Mouse (Mus musculus): ENCODE data around the gene Tdp1. TPM values are rescaled to one million over a fixed set of nuclear protein-coding genes. Genes with fewer than 3 reads are reported as not detected.

The Tdp1 gene
- 18.9 and 25.4 TPM in 2 replicates for total RNA-seq (2017)

DNA sequence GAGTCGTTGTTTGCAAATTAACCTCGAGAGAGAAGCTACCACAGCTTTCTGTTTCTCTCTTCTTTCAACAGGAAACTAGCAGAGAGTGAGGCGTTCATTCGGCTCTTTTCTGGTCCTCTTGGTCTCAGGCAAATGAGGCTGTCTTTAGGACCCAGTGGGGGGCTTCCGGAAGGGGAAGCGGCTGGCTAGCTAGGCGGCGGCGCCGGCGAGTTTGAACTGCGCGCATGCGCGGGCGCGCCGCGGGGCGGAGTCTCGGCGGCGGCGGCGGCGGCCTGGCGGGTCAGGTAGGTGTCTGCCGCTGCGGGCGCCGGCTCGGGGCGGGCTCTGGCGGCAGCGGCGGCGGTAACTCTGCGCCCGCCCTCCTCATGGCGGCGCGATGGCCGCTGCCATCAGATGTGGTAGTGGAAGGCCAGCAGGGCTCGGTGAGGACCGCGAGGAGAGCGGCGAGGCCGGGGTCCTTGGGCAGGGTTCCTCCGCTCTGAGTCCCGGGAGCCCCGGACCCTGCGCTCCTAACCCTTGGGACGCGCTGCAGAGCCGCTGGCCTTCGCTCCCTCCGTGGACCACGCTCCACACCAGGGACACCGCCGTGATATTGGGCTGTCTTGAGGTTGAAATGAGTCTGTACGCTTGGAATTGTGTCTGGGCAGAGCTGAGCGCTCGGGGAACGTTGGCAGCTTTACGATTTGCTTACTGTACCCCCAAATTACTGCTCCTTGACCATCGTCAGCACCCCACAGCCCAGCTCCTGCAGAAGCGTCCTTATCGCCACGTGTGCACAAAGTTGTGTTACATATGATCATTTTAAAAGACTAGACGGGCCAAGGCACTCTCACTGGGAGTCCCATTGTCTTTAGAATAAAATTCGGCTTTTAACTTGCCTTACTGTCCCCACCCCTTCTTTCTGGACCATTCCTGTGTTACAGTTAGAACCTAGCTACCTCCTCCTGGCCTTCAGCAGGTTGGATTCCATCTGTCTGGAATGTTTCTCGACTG is at the start of gene Tdp1, which contains the start of gene Efcab11:
Gene Tdp1 (plus strand): TSS at position 249 of the 993 bp plus-strand sequence.
Gene Efcab11 (minus strand): TSS at position 171 of the 993 bp plus-strand sequence.
- ATAC-seq (replicated peaks; ENCODE audit: low read depth, poor library complexity, severe bottlenecking): peak; percentile 58

DNA sequence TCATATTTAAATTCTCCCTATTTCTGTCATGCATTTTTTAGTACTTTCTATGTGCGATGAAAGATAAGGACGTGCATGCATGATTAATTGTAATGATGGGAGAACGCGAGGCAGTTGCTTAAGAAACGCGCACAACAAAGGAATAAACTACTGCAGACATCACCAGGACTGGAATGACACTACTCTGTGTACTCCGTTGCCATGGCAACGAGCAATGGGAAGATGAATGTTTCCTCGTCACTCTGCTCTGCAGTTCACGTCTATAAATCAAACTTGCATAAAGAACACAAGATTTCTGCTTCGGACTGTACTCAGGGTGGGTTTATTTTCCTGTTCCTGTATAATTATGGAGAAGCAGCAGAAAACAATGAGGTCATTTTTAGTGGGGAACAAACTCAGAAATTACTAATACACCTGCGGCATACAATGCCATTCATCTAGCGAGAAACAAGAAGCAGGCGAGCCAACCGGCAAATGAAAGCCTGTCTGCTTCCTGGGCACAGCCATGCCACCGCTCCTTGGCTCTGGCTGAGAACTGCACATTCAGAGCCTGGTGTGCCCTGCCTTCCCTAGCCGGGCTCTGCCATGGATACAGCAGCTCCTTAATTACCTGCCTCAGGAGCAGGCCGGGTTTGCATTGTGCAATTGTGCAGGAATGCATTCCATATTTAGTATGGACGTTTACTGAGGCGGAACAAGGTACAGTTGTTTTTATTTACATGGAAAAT is 47.7 kb upstream of the Tdp1 start:
- ATAC-seq (replicated peaks; ENCODE audit: low read depth, poor library complexity, severe bottlenecking): peak; percentile 65

DNA sequence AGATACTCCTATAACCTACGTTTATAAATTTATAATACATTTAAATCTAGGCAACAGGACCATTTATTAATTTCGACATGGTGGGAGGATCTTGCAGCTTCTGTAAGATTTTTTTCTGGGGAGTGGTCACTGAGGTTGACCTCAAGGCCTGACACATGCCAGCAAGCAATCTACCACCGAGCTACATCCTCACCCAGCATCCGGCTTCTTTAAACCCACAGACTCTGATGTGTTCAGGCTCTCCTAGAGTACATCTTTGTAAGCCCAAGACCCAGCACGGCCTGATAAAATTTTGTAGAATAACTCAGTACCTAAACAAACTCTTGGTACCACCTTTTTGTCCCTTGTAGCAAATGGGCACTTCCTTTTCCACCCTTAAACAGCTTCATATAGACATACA is 46.8 kb upstream of the Tdp1 start:
- peak; percentile 53 for ATAC-seq (replicated peaks; ENCODE audit: low read depth, poor library complexity, severe bottlenecking)

DNA sequence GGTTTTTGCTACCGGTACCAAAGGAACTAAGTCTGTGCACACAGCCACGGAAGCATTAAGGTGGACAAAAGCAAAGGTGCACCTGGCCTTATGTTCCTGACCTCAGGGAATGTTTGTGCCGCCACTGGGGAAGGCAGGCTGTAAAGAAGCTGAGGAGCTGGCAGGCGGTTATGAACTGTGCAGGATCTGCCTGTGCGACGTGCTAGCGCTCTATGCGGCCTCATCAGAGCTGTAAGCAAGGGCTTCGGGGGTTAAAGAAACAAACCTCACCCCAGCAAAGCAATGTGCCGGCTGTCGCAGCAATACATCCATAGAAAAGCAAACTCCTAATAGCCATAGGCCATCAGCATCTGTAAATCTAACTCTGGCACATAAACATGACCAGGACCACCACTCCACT is 46.2 kb upstream of the Tdp1 start:
- ATAC-seq (replicated peaks; ENCODE audit: low read depth, poor library complexity, severe bottlenecking): no peak

DNA sequence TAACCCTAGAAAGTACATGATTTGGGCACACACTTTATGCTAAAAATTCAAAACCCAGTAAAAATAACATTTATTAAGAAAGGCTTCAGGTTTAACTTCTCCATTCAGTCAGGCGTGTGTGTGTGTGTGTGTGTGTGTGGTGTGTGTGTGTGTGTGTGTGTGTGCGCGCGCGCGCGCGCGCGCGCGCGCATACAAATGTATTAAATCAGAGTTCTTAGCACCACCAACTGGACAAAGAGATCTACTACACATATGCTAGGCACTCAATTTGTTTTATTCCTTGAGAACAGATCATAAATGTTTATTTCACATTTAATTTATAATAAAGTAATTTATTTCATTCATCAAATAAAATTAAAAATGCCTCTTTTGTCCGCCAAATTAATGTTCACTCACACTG is 45.6 kb upstream of the Tdp1 start:
- ATAC-seq (replicated peaks; ENCODE audit: low read depth, poor library complexity, severe bottlenecking): peak; percentile 43

DNA sequence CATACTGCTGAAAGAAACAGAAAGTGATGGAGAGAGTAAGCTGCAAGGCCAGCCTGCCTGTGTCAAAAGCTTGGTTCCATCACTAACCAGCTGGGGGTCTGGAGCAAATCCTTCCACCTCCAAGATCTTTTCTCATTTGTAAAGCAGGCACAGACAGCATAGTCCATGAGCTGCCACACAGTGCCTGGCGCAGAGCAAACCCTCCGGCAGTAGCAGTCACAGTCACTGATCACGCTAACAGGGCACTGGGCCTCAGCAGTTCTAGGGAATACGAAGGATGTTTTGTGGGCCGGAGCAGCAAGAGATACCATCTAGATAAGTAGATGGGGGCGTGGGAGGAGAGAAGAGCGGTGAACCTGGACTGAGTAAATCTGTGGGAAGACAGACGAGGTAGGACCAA is 39.4 kb upstream of the Tdp1 start:
- no peak for ATAC-seq (replicated peaks; ENCODE audit: low read depth, poor library complexity, severe bottlenecking)

DNA sequence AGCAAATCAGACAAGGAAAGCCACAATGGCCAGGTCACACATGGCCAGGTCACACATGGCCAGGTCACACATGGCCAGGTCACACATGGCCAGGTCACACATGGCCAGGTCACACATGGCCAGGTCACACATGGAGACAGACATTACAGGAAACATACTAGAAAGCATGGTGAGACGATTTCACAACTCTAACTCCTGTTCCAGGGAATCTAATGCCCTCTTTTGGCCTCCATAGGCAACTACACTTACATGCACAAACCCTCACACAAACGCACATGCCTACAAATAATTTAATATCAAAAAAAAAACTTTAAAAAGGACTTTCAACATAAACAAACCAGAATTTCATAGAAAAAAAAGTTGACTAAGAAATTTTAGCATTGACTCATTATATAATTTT is 34.3 kb upstream of the Tdp1 start:
- ATAC-seq (replicated peaks; ENCODE audit: low read depth, poor library complexity, severe bottlenecking): no peak

DNA sequence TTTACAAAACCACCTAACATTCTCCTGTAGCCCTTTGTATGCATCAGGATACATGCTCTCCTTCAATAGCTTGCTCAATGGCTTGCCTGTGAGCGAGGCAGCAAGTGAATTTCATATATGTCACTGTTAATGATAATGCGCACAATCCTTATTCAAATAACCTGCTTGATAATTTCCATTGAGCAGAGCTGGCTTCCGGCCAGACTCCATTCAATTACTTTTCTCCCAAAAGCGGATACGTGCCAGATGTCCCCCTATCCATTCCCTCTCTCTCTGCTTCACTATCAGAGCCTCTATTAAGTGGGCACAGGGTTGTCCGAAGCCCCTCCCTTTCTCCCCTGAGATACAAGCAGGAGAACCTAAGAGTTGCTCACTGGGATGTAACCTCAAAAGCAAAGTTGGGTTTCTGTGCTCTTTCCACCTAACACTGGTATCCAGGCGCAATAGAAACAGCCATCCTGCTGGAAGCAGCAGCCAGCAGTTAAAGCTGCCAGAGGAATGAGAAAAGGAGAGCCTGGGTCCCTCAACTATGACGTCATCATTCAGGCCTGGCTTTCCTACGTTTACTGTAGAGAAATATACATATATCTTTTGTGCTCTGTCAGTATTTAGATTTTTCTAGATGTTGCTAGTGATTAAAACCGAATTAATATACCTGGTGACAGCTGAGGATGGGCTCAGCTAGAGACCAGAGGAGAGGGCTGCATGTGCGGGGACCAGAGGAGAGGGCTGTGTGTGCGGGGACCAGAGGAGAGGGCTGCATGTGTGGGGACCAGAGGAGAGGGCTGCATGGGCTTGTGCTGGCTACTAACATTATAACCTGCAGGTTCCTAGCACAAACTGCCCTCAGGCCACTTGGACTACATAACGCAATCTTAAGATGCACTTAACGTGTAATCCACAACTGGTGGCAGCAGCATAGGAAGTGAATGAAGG is 30.7 kb upstream of the Tdp1 start:
- ATAC-seq (replicated peaks; ENCODE audit: low read depth, poor library complexity, severe bottlenecking): no peak

DNA sequence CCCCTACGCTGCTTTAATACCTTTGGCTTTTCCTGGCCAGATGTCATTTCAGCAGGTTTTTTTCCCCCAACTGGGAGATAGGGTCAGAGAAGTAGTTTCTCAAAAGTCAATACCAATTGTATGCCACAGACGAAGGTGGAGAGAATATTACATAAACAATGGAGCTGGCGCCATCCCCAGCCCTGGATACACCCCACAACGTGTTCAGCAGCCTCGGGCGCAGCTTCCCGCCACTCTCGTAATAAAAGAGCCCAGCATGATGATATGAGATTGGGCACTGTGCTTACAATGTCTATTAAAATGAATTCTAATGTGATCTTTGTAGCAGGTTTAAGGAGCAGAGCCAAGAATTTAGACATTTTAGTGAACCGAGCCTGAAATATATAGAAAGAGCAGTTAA is 28.3 kb upstream of the Tdp1 start:
- no peak for ATAC-seq (replicated peaks; ENCODE audit: low read depth, poor library complexity, severe bottlenecking)

DNA sequence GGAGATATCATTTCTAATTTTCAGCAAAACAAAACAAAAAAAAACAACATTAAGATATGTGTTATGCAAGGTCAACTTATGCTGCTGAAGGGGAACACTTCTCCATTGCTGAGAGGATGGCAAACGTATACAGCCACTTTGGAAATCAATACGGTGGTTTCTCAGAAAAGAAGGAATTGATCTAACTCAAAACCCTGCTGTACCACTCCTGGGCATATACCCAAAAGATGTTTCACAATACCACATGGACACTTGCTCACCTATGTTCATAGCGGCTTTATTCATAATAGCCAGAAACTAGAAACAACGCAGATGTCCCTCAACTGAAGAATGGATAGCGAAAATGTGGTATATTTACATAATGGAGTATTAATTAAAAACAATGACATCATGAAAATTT is 25.7 kb upstream of the Tdp1 start:
- no peak for ATAC-seq (replicated peaks; ENCODE audit: low read depth, poor library complexity, severe bottlenecking)

DNA sequence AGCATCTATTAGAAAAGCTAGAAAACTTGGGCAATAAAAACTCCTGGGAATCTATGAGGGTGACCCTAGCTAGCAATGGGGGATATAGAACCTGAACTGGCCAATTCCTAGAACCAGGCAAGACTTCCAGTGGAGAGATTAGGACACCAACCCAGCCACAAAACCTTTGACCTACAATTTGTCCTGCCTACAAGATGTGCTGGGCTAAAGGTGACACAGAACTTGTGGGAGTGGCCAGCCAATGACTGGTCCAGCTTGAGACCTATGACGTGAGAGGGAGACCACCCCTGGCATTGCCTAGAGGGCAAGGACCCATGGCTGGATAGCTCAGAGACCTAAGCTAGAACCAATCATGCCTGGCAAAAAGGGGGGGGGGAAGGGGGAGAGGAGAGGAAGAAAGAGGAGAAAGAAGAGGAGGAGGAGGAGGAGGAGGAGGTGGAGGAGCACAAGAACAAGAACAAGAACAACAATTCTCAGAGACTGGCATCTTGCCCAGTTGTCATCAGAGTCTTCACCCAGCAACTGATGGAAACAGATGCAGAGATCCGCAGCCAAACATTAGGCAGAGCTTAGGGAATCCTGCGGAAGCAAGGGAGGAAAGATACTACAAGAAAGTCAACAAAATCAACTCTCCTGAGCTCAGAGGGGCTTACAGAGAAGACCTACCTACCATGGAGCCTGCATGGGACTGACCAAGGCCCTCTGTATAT is 24.8 kb upstream of the Tdp1 start:
- no peak for ATAC-seq (replicated peaks; ENCODE audit: low read depth, poor library complexity, severe bottlenecking)

DNA sequence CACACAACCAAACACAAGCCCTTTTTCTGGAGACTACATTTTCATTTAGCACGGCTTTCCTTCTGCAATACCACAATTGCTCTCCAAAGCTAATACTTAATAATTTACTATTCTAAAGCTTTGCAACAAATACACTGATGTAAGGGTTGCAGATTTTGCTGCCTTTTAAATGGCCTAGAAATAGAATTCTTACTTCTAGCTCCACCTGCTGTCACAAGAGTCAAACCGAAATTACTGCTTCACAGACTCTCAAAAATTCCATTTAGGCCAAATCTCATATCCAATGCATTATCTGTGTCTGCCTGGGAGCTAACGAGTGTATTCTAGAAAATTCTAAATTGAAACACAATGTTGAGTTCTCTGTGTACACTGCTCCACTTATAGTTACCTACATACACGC is 23.3 kb upstream of the Tdp1 start:
- no peak for ATAC-seq (replicated peaks; ENCODE audit: low read depth, poor library complexity, severe bottlenecking)

DNA sequence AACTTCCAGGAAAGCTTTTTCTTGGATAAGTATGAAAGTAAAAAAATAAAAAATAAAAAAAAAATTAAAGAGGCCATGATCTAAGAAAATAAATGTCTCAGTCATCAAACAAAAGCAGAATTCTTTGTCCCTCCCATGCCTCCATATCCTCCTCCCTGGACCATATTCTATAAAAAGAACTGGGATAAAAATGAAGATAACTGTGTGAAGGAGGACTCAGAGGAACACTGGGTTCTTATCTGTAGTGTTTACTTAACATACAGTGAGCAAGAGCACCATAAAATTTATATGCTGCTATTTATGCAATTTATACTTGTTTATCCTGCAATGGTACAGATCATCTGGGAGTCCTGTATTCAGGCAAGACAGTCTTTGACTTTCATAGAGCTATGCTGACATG is 19.7 kb upstream of the Tdp1 start:
- ATAC-seq (replicated peaks; ENCODE audit: low read depth, poor library complexity, severe bottlenecking): no peak

DNA sequence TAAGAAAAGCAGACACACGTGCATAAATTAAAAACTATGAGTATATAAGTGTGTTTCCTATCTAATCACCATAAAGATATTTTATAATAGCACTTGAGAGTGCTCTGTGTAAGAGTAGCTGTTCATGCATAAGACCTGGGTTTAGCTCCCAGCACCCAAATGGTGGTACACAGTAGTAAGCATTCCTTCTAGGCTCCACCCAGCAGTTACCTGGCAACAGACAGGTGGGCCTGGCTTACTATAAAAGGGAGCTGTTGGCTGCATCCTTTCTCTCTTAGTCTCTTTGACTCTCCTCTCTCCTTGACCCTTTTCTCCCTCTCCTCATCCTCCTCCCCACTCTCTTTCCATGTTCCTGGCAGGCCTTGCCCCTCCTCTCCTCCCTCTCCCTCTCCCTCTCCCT is 15.5 kb upstream of the Tdp1 start:
- ATAC-seq (replicated peaks; ENCODE audit: low read depth, poor library complexity, severe bottlenecking): no peak

DNA sequence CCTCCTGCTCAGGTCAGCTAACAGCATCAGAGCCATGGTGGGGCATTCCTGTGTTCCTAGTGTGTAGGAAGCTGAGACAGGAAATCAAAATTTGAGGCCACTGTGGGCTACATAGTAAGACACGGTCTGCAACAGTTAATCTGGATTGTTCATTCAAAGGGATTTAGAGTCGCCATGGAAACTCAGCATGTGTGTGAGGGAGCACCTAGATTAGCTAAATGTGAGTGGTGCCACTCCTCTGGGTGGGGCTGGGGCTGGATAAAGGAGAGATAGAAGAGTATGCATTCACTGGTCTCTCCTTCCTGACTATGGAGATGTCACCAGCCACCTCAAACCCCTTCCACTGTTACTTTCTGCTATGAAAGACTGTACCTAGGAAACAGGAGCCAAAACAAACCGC is 10.9 kb upstream of the Tdp1 start:
- ATAC-seq (replicated peaks; ENCODE audit: low read depth, poor library complexity, severe bottlenecking): no peak

DNA sequence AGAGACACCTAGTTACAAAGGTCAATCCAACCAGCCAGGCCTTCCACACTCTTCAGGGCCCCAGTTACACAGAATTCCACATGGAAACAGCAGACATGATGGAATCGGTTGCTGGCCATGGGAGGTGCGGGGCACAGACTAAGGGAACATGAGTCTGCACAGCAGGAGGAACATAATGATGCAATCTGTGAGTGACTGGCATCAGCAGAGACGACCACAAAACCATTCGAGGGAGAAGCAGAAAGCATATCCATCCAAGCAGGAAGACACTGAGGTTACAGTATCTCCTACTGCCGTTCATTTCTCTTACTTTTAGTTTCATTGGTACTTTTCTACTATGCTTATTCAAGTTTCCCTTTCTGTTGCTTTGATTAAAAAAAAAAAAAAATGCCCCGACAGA is 9.7 kb upstream of the Tdp1 start:
- peak; percentile 98 for ATAC-seq (replicated peaks; ENCODE audit: low read depth, poor library complexity, severe bottlenecking)

DNA sequence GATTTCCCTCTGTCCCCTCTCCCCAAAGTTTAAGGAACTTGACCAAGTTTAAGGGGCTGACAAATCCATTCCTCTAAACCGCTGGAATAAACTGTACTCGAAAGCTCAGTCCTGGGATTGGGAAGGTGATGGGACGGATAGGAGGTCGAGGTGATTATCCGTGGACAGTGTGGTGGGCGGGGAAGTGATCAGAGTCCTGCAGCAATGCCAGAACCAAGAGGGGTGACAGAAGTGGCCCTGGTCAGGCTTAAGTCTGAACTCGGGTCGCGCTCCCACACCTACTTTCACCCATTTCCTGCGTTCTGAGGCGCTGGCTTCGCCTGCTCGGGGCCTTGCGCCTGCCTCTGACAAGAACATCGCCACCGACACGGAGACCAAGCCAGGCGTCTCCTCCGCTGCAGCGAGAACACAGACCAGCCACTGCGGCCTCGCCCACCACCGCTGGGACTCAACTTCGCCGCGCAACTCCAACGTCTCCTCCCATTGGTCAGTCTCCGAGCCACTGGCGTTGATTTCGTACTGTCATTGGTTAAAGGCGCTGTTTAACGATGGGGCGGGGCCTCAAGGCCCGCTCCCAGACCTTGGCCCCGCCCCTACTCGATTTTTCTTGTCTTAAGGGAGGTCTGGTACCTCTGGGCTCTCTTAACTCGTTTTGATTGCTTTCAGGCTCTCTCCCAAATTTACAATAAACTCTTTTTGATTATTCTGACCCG is 1.2 kb upstream of the Tdp1 start:
- ATAC-seq (replicated peaks; ENCODE audit: low read depth, poor library complexity, severe bottlenecking): peak; percentile 96

DNA sequence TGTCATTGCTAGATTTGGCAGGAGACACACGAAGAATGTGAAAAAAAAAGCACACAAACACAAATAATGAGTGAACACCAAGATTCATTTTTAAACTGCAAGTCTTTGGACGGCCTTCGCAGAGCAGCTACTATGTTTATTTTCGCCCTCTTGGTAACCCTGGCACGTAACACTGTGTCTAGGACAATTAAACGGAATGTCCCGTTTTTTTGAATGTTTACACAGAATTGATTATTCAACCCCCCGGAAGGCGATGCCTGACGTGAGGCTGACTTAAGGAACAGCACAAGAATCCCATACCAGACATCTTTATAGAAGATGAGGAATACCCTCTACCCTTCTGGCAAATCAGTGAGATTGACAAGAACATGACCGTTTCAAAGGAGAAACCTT is 608 bp upstream of the Tdp1 start:
- peak; percentile 7 for ATAC-seq (replicated peaks; ENCODE audit: low read depth, poor library complexity, severe bottlenecking)

All from common myeloid progenitor, adult 5-6 weeks (primary cell).